Mouse (Mus musculus): ENCODE results near the gene Auts2. TPM values are rescaled to one million over a fixed set of nuclear protein-coding genes. Genes with fewer than 3 reads are reported as not detected.

Gene Auts2
- total RNA-seq, 4 experiments from 2014 or later = 30.7 to 75.1 (median 38.7) TPM

DNA sequence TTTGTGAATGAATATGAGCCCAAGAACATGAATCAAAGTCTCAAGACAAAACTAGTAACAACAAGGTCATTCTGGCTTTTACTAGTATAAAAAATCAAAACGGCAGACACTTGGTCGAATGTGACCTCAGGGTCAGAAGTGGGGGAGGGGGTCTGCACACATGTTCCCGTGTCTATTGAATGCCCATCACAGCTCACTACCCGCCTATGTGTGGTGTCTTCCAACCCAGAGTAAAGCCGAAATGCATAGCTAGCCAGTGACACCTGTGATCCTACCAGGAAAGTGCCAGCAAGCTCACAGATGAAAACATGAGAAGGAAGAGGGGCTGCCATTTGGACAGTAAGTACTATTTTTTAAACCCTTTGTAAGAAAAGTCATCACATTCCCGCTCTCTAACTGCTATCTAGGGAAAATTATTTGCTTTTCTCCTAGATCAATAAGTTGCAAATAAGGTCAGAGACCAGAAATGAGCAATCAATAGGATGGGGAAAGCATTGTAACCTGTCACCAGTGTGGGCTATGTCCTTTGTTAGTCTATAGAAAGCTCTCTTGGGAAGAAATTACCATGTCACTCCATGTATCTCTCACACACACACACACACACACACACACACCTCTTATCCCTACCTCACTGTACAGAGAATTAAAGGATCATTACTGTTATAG, 94.6 kb downstream of the Auts2 start:
- no peak for DNase-seq

DNA sequence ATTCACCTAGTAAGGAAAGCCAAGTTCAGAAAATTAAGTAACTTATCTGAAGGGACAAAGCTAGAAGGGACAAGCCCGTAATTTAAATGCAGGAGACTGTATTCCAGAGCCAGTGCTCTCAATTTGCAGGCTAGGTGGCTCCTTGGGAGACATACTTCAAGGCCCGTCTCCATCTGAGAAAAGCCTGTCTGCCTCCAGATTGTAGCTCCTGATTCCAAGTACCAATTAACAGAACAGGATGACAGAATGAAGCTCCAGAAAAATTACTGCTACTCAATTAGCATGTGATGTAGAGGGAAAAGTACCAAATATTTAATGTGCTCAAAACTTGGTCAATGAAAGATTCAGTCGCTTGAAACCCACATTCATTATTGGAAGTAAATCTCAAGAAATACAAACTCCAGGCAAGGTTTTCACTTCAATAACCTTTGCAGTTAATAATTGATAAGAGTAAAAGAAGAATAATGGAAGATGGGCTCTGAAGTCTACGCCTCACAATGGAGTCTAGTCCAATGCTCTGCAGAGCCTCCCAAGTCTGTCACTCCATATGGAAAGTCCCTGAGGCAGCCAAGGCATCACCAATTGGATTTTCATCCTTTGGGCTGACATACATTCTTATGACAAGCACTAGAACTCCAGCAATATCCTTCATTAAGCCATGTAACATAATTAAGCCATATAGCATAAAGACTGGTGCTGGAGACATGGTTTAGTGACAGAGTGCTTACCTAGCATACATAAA, 97.8 kb downstream of the Auts2 start:
- DNase-seq = no peak

DNA sequence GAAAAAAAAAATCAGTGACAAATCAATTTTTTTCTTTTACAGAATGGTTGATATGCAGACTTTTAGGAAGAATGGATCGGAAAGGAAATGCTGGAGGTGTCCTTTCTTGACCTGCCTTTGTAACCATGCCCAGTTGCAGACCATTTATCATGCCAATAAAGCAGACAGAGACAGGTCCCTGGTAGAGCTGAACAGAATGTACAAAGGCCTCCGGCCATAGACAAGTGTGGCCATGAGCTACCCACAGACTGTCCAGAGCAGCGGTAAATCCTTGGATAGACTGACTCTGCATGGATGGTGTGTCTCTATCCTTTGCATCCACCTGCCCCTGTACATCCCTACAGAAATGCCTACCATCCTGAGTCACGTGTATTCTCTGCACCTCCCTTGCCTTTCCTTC, 100.2 kb downstream of the Auts2 start:
- peak; percentile 21 for DNase-seq

DNA sequence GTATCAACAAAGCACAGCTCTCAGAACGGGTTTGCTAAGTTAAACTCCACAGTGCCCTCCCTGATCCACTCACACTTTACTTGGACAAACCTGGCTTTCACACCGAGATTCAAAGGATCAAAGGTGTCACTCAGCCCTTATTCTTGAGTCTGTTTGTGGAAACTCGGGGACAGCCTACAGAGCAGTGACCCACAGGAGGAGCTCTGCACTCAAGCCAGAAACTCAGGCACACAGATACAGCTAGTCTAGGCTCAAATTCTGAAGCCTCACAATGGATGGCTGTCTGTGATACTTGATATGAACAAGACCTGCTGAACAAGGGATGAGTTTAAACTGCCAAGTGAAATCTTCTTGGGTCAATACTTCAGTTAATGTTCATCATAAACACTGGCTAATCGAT, 104.7 kb downstream of the Auts2 start:
- no peak for DNase-seq

DNA sequence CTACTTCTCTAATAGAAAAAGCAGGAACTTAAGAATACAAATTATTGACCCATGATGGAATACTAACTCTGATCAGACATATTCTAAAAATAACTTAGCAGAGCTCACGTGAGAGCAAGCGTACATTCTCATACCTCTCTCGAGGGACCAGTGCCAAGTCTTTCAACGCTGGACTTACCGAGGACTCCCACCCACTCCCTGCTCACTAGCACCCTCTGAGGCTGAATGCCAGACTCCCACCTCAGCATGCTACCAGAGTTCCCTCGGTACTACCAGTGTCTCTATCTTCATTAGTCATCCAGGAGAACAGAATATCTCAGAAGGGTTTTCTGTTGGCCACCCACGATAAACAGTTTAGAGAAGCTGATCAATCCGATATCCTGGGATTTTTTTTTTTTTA, 105.2 kb downstream of the Auts2 start:
- DNase-seq = no peak

DNA sequence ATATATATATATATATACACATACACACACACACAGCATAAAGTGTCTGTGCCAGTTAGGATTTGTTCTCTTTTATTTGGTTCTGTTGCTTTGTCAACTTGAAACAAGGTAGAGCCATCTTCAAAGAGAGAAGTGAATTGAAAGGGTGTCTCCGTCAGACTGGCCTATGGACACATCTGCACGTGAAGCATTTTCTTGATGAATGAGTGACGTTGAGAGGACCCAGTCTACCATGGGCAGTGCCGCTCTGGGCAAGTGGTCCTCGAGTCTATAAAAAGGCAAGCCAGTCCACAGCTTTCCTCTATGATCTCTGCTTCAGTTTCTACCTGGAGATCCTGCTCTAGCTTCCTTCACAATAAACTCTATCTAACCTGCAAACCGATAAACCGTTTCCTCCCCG, 105.7 kb downstream of the Auts2 start:
- no peak for DNase-seq

DNA sequence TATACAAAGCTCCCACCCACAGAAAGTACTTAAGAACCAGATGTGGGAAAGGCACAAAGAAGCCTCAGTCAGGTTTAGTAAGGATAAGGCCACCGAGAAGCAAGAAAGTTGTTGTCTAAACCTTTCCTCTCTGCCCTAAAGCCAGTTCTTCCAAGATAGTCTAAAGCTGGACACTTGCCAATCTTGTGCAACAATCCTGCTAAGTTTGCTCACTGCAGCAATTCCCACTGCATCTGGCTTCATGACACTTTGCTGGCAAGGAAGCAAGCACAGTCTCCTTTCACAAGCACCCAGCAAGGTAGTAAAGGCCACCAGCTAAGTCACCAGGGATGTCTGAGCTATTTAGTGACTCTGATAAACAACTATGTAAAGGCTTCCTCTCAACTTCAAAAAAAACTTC, 106.2 kb downstream of the Auts2 start:
- peak; percentile 71 for DNase-seq

DNA sequence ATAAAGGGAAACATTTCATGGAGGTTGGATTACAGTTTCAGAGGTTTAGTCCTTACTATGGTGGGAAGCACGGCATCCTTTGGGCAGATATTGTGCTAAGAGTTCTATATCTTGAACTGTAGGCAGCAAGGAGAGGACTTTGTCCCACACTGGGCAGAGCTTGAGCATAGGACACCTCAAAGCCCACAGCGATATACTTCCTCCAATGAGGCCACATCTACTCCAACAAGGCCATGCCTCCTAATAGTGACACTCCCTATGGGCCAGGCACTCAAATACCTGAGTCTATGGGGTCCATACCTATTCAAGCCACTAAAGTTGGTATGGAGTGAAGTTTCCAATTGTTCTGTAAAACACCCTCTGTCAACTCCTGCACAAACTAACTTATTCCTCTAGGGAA, 106.7 kb downstream of the Auts2 start:
- DNase-seq = no peak

DNA sequence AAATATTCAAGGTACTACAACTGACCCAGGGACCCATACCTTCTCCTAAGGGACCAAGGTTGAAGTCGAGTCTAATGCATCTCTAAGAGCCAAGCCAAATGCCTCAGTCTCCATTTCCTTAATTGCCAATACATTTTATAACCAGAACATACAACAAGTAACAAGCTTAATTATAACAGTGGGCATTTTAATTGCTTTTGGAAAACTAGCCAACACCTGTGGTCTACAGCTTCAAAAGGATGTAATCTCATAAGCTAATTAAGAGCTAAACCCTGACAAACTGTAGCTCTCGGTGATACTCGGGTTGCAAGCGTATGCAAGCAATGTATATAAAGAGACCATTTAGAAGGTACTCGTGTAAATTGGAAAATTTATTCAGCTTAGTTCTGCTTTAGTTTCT, 107.7 kb downstream of the Auts2 start:
- DNase-seq = no peak

DNA sequence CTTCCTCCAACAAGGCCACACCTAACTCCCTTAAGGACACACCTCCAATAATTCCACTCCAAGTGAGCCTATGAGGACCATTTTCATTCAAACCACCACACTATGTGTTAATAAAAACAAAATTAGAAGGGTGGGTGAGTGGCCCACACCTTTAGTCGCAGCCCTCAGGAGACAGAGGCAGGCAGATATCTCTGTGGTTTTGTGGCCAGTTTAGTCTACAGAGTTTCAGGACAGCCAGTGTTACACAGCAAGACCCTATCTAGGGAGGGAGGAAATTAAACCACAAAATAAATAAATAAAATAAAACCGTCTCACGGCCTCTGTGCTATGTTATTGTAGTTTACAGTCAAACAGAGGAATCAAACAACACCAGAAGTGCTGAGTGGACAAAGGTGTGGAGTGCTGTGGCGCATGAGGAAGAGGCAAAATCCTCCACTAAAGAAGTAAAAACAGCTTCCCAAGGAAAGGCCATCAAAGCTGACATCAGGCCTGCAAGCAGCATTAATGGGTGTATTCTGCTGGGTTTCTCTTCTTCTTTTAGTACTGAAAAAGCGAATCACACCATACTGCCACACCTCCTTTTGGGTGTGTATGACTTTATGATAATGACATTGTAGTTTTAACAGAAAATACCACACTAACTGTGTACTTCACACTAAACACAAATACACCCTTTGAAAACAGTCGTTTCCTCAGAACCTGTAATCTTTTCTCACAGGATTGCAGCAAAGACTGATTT, 109.6 kb downstream of the Auts2 start:
- DNase-seq = no peak

DNA sequence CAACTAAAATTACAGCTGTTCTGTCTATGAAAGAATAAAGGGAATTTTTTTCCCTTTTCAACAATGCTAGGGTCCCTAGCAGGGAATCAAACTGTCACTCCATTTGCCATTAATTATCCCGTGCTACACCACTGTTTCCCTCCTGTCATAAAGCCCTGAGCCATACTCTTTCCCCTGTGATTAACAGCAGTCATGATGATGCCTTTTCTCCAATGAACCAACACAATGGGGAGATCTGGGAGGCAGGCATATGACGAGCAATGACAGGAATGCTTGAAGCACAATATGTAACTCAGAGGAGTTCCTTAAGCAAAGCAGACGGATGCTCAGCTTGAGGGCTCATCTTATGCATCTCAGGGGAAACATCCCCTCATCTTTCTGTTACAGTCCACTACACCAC, 113.8 kb downstream of the Auts2 start:
- no peak for DNase-seq

DNA sequence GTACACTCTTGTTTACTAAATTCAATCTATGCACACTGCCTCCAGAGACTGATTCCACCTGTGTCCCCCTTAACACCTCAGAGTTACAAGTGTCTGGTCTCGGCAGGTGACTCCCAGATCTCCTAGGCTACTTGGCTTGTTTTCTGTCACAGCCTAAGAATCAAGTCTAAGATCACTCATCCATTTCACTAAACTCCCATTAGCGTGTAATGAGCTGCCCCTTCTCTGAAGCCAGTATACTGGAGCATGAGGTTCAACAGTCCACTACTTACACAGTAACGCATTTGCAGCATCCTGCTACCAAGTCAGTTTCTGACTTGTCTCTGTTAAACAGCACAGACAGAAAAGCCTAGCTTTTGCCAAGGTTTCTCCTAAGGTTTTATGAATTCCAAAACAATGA, 116.8 kb downstream of the Auts2 start:
- DNase-seq = no peak

DNA sequence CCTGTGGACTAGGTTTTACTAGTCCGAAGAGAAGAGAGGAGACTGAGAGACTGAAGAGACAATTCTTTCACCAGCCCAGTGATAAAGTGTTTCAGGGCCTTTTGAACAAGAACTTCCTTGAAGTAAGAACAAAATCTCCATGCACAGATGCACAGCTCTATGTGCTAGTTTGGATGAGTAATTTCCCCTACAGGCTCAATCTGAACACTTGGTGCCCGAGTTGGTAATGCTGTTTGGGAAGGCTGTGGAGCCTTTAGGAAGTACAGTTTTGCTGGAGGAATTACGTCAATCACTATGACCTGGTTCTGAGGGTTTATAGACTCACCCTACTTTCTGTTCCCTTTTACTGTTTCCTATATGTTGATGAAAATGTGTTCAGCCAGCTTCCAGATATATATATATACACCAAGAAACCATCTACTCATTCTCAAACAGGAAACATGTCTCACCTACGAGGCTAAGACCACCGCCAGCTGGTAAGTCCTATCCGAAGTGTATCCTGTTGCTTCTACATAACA, 117.3 kb downstream of the Auts2 start:
- DNase-seq = no peak

DNA sequence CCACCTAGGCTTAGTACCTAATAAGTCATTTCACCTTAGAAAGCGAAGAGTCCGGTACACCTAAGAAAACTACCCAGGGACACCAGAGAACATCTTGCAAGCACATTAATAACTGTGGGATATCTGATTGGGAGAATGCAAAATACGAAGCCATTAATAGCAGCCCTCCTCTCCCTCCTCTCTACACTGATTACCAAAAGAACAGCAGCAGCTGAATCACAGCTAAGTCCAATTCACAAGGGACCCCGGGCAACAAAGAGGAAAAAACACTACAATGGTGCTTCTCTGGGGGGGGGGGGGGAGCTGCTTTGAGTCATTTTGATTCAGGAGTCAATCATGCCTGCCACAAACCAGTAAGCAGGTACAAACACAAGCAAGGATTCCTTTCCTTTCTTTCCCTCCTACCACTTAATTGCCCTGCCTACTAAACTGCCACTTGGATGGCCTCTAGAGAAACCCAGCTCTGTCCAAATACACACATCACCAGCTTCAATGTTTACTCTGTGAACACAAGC, 132.7 kb downstream of the Auts2 start:
- no peak for DNase-seq

DNA sequence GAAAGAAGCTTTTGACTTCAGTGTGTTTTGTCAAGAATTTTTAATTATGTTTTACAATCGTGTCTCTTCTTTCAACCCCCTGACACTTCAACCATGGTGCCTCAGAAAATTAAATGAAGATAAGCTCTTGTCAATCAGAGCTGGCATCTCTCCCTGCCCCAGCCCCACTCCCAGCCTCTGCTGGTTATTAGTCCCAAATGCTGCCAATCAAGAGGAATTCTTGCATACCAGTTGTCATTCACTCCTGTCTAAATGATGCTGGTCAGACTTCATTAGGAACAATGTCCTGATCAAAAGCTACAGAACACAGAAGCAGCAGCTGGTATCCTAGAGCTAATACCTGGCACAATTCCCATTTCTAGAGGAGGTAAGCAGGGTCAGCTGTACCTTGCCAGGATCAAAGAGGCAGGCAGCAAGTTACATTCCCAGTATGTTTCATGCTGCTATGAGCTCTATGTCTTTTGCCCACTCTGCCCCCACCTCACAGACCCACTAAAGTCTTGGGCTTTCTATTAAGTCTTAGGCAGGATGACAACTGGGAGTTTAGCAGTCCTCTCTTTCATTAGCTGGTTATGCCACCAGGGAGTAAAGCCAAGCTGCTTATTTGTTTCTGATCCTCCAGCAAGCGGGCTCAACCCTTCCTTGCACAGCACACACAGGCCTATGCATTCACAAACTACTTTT, 134.1 kb downstream of the Auts2 start:
- DNase-seq = no peak

DNA sequence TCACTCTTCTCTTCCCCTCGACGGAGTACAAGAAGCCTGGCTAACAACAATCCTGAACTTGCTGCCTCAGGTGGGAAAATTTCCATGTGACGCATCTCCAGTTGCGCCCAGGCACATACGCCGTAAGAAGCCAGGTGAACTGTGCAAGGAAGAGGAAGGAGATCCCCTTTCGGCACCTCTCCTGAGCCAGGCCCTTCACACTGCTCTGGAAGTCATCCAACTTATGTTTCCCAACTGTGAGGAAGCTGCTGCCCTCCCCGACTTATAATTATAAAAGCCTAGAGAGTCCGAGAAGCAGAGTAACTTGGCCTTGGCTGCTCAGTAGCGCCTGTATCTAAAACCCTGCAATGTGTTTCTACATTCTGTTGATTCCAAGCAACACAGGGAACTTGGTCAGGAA, 142.6 kb downstream of the Auts2 start:
- DNase-seq = no peak

DNA sequence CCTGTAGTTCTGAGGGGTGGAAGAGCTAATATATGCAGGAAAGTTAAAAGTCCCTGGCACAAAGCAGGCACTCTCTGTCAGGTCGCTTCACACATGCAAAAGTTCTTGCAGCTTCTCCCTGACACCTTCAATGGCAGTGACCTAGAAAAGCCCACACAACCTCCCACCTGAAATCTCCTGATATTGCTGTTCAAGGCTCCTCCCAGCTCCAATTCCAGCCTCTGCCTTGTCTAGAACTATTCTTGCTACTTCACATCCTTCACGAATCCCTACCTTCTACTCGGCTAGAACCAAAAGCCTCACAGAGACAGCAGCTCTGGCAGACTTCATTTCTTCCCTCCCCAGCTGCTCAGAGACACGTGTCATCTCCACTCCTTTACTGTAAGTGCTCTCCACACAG, 143.7 kb downstream of the Auts2 start:
- DNase-seq = no peak

DNA sequence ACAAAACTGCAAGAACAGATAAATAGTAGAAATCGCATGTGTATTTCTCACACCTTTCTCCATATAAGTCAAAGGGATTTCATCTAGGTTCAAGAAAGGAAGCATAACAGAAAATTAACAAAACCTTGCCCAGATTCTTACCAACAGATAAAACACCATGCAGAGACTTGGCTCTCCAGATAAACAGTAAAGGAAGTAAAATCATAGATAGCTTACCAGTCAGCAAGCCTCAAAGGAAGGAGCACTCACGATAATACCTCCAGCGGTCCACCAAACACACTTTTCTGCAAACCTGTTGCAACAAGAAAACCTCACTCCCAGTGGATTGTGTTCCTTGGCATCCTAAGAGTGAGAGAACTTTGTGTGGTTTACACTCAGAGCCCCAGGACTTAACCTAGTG, 147.2 kb downstream of the Auts2 start:
- DNase-seq = no peak

DNA sequence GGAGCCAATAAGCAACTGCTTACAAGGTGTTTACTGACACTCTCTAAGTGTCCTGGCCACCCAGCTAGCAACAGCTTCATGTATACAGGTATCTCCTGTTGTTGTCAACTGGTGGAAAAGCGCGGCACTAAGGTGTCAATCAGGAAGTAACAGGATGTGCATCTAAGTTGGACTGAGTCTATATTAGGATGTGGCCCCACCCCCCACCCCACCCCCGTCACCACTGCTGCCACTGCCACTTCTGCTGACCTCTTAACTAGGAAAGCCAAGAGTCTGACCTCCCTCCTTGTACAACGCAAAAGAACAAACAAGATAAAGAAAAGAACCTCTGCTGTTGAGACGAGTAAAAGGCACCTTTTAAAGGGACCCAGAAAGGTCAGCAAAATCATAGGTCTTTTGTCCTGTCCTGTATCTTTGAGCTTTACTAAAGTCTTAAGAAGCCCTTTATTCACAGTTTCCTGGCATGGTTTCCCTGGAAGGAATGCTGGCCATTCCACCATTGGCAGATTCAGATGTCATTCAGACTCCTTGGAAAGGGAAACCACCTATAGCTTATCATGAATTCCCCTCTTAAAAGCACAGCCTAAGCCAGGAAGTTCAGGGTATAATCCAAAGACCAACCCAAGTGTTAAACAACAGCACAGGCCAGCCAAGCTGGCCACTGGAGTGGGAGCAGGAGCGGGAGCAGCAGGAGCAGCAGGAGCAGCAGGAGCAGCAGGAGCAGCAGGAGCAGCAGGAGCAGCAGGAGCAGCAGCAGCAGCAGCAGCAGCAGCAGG, 148.2 kb downstream of the Auts2 start:
- no peak for DNase-seq

DNA sequence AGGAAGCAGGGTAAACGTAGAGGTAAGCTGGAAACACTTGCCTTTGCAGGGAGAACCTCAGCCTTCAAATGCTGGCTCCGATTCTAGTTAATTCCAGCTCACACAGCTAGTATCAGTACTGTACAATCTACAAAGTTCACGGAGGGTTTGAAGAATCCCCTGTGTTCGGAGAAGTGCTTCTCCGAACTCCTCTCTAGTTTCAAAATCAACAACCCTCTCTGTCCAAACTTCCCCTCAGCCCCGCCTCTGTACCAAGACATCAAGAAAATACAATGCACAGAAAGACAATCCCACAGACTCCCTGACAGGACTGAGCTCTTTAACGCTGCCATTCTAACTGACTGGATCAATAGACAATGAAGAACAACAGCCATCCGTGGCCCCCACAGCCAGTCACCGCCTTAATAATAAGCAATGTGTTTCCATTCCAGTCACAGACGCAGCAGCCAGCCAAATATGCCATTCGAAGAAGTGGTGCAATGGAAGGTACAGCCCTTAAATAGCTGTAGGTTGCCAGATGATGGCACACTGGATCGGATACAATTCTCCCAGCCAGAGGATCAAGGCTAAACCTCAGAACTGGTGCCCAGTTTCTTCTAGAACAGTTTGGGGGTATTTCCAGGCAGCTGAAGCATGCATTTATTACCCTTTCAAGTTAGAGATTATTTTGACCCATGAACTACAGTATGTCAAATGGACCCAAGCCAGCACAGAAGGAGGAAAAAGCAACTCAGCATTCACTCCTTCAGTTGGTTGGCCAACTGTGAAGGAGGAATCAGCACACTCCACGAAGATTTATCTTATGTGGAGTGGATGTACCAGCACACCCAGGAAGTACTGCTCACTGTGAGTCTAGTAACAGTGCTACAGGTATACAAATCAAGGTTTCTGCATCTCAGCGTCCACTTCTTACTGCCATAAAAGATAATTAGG, 151.0 kb downstream of the Auts2 start:
- no peak for DNase-seq

DNA sequence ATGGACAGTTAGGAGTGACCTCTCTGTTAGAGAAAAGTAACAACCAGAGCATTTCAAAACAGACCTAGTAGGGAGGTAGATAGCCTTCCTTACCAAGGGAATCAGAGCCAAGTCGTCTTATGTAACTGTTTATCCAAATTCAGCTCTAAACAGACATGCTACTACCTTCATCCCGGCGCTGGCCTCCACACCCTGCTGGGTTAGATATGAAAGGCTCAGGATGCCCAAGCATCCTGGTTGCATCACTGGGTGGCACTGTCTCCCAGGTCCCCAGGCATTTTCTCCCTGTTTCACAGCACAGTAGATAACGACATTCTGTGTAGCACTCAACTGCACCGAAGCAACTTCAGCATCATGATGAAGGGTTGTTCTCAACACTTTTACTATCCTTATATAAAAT, 154.4 kb downstream of the Auts2 start:
- no peak for DNase-seq

All from adrenal gland, adult 8-10 months (tissue).